In genomic region chr12:83929186-83929804, GRCm38 (mm10) we compare ENCODE assay signal across 14 mouse cellular contexts. TPM values are rescaled to one million over a fixed set of nuclear protein-coding genes. Genes with fewer than 3 reads are reported as not detected.
A peak's percentile ranks its signal among the peaks of the same experiment; 100 is the strongest.
DNase-seq lines count a peak whose midpoint lies in the region; ATAC-seq and TF ChIP-seq lines count a peak whose summit lies in the region.
"Had no signal": no experiment of that assay in that cellular context is flagged by ENCODE, and none has a peak within 500 bp of the region (broad histone marks: within the 10 kb centered on the region; RNA-seq: fewer than 3 reads in every experiment).

No protein-coding gene starts in this region.

- WGBS in heart, adult 2 months, result 15% methylated on average over 2 of the region's 2 CpGs
- WGBS in heart, embryonic 14.5 days, result 9% methylated on average over 2 of the region's 2 CpGs
- 35% methylated on average over 2 of the region's 2 CpGs for WGBS in hindbrain, embryonic 12.5 days

- peaks cover 11% of the 10 kb centered on the region for H3K4me1 ChIP-seq in heart, adult 2 months (ENCODE audit: control insufficient read depth, insufficient read depth, low read length)
- peaks cover 10 to 18% of the 10 kb centered on the region in 2 experiments for H3K4me1 ChIP-seq in heart, embryonic 14.5 days (ENCODE audit: control insufficient read depth in 2 of 2, insufficient read depth in 2 of 2, low read length in 2 of 2)
- no peaks in the 10 kb centered on the region for H3K4me1 ChIP-seq in hindbrain, embryonic 12.5 days

- DNase-seq in heart, adult 2 months, result no peak
- DNase-seq in heart, postnatal 4 days, result no peak
- DNase-seq in lung, postnatal 36 days, result peak; percentile 56
- no peak for DNase-seq in lung, postnatal 4 days
- no peak for DNase-seq in adrenal gland, postnatal 4 days (ENCODE audit: low spot score in 2 of 2)
- DNase-seq: kidney, postnatal 14 days had no signal

- no peak overlapping the region for H3K4me2 ChIP-seq in heart, embryonic 14.5 days (ENCODE audit: low read length)
- H3K4me2 ChIP-seq in hindbrain, embryonic 12.5 days (replicated peaks), result no peak overlapping the region
- H3K4me2 ChIP-seq: forebrain, embryonic 12.5 days had no signal

- no peaks in the 10 kb centered on the region for H3K79me2 ChIP-seq in heart, adult 2 months (replicated peaks; ENCODE audit: control insufficient read depth, insufficient read depth, low read length)

- ATAC-seq in heart, embryonic 14.5 days (ENCODE audit: insufficient number of reproducible peaks, insufficient read depth, low FRiP score, low read depth), result 0 out of 2 replicates have a peak, but pooled peaks have one; percentile 3
- peak; percentile 68; the same call in 1 of the 2 replicates for ATAC-seq in monocyte, adult 5-6 weeks (replicated peaks; ENCODE audit: insufficient number of reproducible peaks, low FRiP score, low TSS enrichment, poor library complexity, severe bottlenecking)
- no peak for ATAC-seq in hindbrain, embryonic 12.5 days (ENCODE audit: low FRiP score)

- TF ChIP-seq POLR2A in heart, adult 2 months (IDR thresholded peaks at IDR 0.05; ENCODE audit: insufficient read depth, low read depth, low read length), result no peak

- H3K36me3 ChIP-seq in heart, adult 2 months (ENCODE audit: control insufficient read depth, insufficient read depth, low read length), result peaks cover 2% of the 10 kb centered on the region
- no peaks in the 10 kb centered on the region for H3K36me3 ChIP-seq in heart, embryonic 14.5 days (ENCODE audit: control insufficient read depth, insufficient read depth, low read length)
- no peaks in the 10 kb centered on the region for H3K36me3 ChIP-seq in hindbrain, embryonic 12.5 days
- H3K36me3 ChIP-seq: forebrain, embryonic 12.5 days; limb, embryonic 10.5 days had no signal

- H3K4me3 ChIP-seq in heart, adult 2 months, result no peak overlapping the region
- H3K4me3 ChIP-seq in heart, embryonic 14.5 days (ENCODE audit: control insufficient read depth in 1 of 2, insufficient read depth in 1 of 2, low read depth in 1 of 2, low read length in 2 of 2), result no peak overlapping the region
- H3K4me3 ChIP-seq in hindbrain, embryonic 12.5 days, result no peak overlapping the region
- H3K4me3 ChIP-seq: forebrain, embryonic 12.5 days; limb, embryonic 10.5 days had no signal

- no peaks in the 10 kb centered on the region for H3K27me3 ChIP-seq in heart, adult 2 months (ENCODE audit: control insufficient read depth, insufficient read depth, low read length)
- H3K27me3 ChIP-seq in heart, embryonic 14.5 days (ENCODE audit: control insufficient read depth, insufficient read depth, low read length), result no peaks in the 10 kb centered on the region
- H3K27me3 ChIP-seq in hindbrain, embryonic 12.5 days, result no peaks in the 10 kb centered on the region; the same call in 1 of the 2 replicates
- H3K27me3 ChIP-seq: forebrain, embryonic 12.5 days had no signal

- 0 out of 2 replicates have a peak, but pooled peaks cover under 1% of the 10 kb centered on the region for H3K9me3 ChIP-seq in heart, embryonic 14.5 days (ENCODE audit: control insufficient read depth, low read length)
- H3K9me3 ChIP-seq in hindbrain, embryonic 12.5 days (replicated peaks), result no peaks in the 10 kb centered on the region
- H3K9me3 ChIP-seq: limb, embryonic 10.5 days had no signal

- intact Hi-C loops in heart, adult 2 months (cut with DNase I), result loop anchor here (2.0 kb wide), 1 partner anchor 18 kb away; no protein-coding TSS in a partner anchor

- no peak overlapping the region for H3K9ac ChIP-seq in heart, adult 2 months (ENCODE audit: low read depth, low read length)
- no peak overlapping the region for H3K9ac ChIP-seq in heart, embryonic 14.5 days (ENCODE audit: low read length)
- no peak overlapping the region for H3K9ac ChIP-seq in hindbrain, embryonic 12.5 days
- H3K9ac ChIP-seq: forebrain, embryonic 12.5 days had no signal

- H3K27ac ChIP-seq in heart, adult 2 months, result peak overlapping the region; percentile 17
- H3K27ac ChIP-seq in heart, embryonic 14.5 days (replicated peaks in 1 of 2; ENCODE audit: control insufficient read depth in 1 of 2, insufficient read depth in 1 of 2, low read depth in 2 of 2, low read length in 2 of 2), result peak overlapping the region; percentile 39 to 64; a peak in 3 of 4 replicates
- no peak overlapping the region for H3K27ac ChIP-seq in hindbrain, embryonic 12.5 days
- H3K27ac ChIP-seq: forebrain, embryonic 12.5 days; limb, embryonic 10.5 days had no signal

- TF ChIP-seq CTCF in heart, adult 2 months (IDR thresholded peaks at IDR 0.05), result no peak

- no peak for TF ChIP-seq EP300 in heart, adult 2 months (IDR thresholded peaks at IDR 0.05; ENCODE audit: insufficient read depth, low read depth, low read length)

RNA-seq across cellular contexts. Expression of gene Numb, which starts 7.6 kb away (rescaled TPM):
- 10 to 100 TPM; 31.6 to 32.3 TPM for total RNA-seq in heart, adult 2 months (2021)
- 31.1 and 38.1 TPM in 2 replicates for polyA plus RNA-seq in heart, adult 2 months (2012; rRNA removed)
- 10 to 100 TPM; 34.5 to 37.1 TPM for total RNA-seq in heart, postnatal 4 days (2021)
- 29.9 and 31.8 TPM in 2 replicates for polyA plus RNA-seq in heart, embryonic 14.5 days (2014; fragmentation: Nextera tagmentation; extraction: Ambion mirVana)
- 21.1 to 36.1 TPM (median 30.5 TPM) in 3 replicates for total RNA-seq in monocyte, adult 5-6 weeks (2017)
- total RNA-seq in adrenal gland, postnatal 4 days (2021), result 10 to 100 TPM; 46.9 to 48.3 TPM
- polyA plus RNA-seq in hindbrain, embryonic 12.5 days (2016; fragmentation: Nextera tagmentation; extraction: Ambion mirVana), result 30.8 and 31.5 TPM in 2 replicates

RNA-seq across cellular contexts. Expression of gene Riox1, which starts 21.1 kb away (rescaled TPM):
- 1 to 10 TPM; 4.4 to 4.7 TPM for total RNA-seq in heart, adult 2 months (2021)
- polyA plus RNA-seq in heart, adult 2 months (2012; rRNA removed), result 2.8 and 3.4 TPM in 2 replicates
- 10 to 100 TPM; 10.6 to 10.8 TPM for total RNA-seq in heart, postnatal 4 days (2021)
- 7.8 and 9.2 TPM in 2 replicates for polyA plus RNA-seq in heart, embryonic 14.5 days (2014; fragmentation: Nextera tagmentation; extraction: Ambion mirVana)
- total RNA-seq in monocyte, adult 5-6 weeks (2017), result 5.4 to 10.9 TPM (median 7.5 TPM) in 3 replicates
- 10 to 100 TPM; 15.9 to 16.7 TPM for total RNA-seq in adrenal gland, postnatal 4 days (2021)
- 18.5 and 18.7 TPM in 2 replicates for polyA plus RNA-seq in hindbrain, embryonic 12.5 days (2016; fragmentation: Nextera tagmentation; extraction: Ambion mirVana)

RNA-seq across cellular contexts. Expression of gene Heatr4, which starts 55.4 kb away (rescaled TPM):
- not detected for total RNA-seq in heart, adult 2 months (2021)
- not detected in 2 replicates for polyA plus RNA-seq in heart, adult 2 months (2012; rRNA removed)
- under 1 TPM in 1 of 2 experiments, not detected in 1; 0.09 TPM for total RNA-seq in heart, postnatal 4 days (2021)
- not detected in 2 replicates for polyA plus RNA-seq in heart, embryonic 14.5 days (2014; fragmentation: Nextera tagmentation; extraction: Ambion mirVana)
- not detected in 3 replicates for total RNA-seq in monocyte, adult 5-6 weeks (2017)
- not detected for total RNA-seq in adrenal gland, postnatal 4 days (2021)
- polyA plus RNA-seq in hindbrain, embryonic 12.5 days (2016; fragmentation: Nextera tagmentation; extraction: Ambion mirVana), result not detected in 2 replicates
- total RNA-seq: megakaryocyte-erythroid progenitor cell, adult 5-6 weeks had no signal
- polyA plus RNA-seq: forebrain, embryonic 12.5 days; gonadal fat pad, adult 2 months; limb, embryonic 10.5 days; neural tube, embryonic 11.5 days had no signal

RNA-seq across cellular contexts. Expression of gene Acot2, which starts 58.4 kb away (rescaled TPM):
- total RNA-seq in heart, adult 2 months (2021), result 100 to 1,000 TPM; 112 to 114 TPM
- polyA plus RNA-seq in heart, adult 2 months (2012; rRNA removed), result 44.4 and 52.6 TPM in 2 replicates
- total RNA-seq in heart, postnatal 4 days (2021), result 100 to 1,000 TPM; 204 to 209 TPM
- polyA plus RNA-seq in heart, embryonic 14.5 days (2014; fragmentation: Nextera tagmentation; extraction: Ambion mirVana), result 79.5 and 81.2 TPM in 2 replicates
- 15.4 to 18.4 TPM (median 16.3 TPM) in 3 replicates for total RNA-seq in monocyte, adult 5-6 weeks (2017)
- total RNA-seq in adrenal gland, postnatal 4 days (2021), result 10 to 100 TPM; 31.3 to 32.8 TPM
- 16.1 and 18.0 TPM in 2 replicates for polyA plus RNA-seq in hindbrain, embryonic 12.5 days (2016; fragmentation: Nextera tagmentation; extraction: Ambion mirVana)
